Mouse (Mus musculus) heart, postnatal 0 days (tissue): ENCODE measurements around the gene Ptprm.

Experiments used
- CTCF ChIP-seq: IDR thresholded peaks from 2 replicates; pipeline ENCODE4 v1.5.1; 2016; ENCODE audit warnings: antibody characterized with exemption, control low read depth, low read depth
- EP300 ChIP-seq: IDR thresholded peaks from 2 replicates; pipeline ENCODE4 v1.6.1; 2016; ENCODE audit warnings: antibody characterized with exemption, low read depth

GRCm38 (mm10) chr17:67165876-67166275 lies 188.4 kb downstream of the Ptprm start:
- TF ChIP-seq CTCF (no peak), EP300 (no peak)
